Mouse (Mus musculus): ENCODE results near the gene Krt2. TPM values are rescaled to one million over a fixed set of nuclear protein-coding genes. Genes with fewer than 3 reads are reported as not detected.

Krt2 gene
- polyA plus RNA-seq, 1 experiment, result not detected

GRCm38 (mm10) chr15:101829441-101829840 is 11.5 kb upstream of the Krt2 start:
- no peak for TF ChIP-seq CTCF (IDR thresholded peaks at IDR 0.05; ENCODE audit: control insufficient read depth, insufficient read depth, insufficient replicate concordance, low read depth, low read length)
- TF ChIP-seq POLR2A (IDR thresholded peaks at IDR 0.05; ENCODE audit: control insufficient read depth, low read depth, low read length), result no peak
- no peaks in the 10 kb centered on the region for H3K27me3 ChIP-seq (ENCODE audit: control insufficient read depth, insufficient read depth, low read length)
- H3K4me1 ChIP-seq (ENCODE audit: control insufficient read depth, insufficient read depth, low read length), result no peaks in the 10 kb centered on the region
- H3K4me3 ChIP-seq (ENCODE audit: control insufficient read depth, low read depth, low read length), result no peak overlapping the region
- no peaks in the 10 kb centered on the region for H3K36me3 ChIP-seq (ENCODE audit: control insufficient read depth, insufficient read depth, low read length)
- no peak overlapping the region for H3K27ac ChIP-seq (ENCODE audit: control insufficient read depth, insufficient read depth, low read depth, low read length)

DNA sequence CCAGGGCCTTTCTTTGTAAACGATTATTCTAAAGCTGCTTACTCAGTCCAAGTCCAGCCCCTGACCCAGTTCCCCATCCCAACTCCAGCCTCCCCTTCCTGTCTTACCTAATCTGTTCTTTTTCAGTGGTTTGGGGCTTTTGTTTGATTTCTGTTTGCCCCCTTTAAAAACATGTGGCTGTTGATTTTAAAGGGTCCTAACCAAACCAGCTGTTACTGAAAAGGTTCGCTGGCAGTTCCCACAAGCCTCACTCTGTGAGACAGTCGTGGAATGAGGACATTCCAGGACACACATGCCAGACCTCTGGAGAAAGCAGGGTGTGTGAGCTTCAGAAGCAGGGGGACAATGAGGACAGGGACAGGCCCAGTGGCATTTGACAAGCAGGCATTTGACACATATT is 3.8 kb upstream of the Krt2 start:
- no peaks in the 10 kb centered on the region for H3K36me3 ChIP-seq (ENCODE audit: control insufficient read depth, insufficient read depth, low read length)
- no peak for TF ChIP-seq POLR2A (IDR thresholded peaks at IDR 0.05; ENCODE audit: control insufficient read depth, low read depth, low read length)
- TF ChIP-seq CTCF (IDR thresholded peaks at IDR 0.05; ENCODE audit: control insufficient read depth, insufficient read depth, insufficient replicate concordance, low read depth, low read length), result no peak
- no peak overlapping the region for H3K4me3 ChIP-seq (ENCODE audit: control insufficient read depth, low read depth, low read length)
- H3K27me3 ChIP-seq (ENCODE audit: control insufficient read depth, insufficient read depth, low read length), result no peaks in the 10 kb centered on the region
- no peaks in the 10 kb centered on the region; the same call in 1 of the 2 replicates for H3K4me1 ChIP-seq (ENCODE audit: control insufficient read depth, insufficient read depth, low read length)
- H3K27ac ChIP-seq (ENCODE audit: control insufficient read depth, insufficient read depth, low read depth, low read length), result no peak overlapping the region

GRCm38 (mm10) chr15:101803052-101803822 is 14.7 kb downstream of the Krt2 start:
- no peaks in the 10 kb centered on the region for H3K36me3 ChIP-seq (ENCODE audit: control insufficient read depth, insufficient read depth, low read length)
- H3K27me3 ChIP-seq (ENCODE audit: control insufficient read depth, insufficient read depth, low read length), result no peaks in the 10 kb centered on the region
- no peak overlapping the region for H3K27ac ChIP-seq (ENCODE audit: control insufficient read depth, insufficient read depth, low read depth, low read length)
- H3K4me3 ChIP-seq (ENCODE audit: control insufficient read depth, low read depth, low read length), result peak overlapping the region; percentile 47; the same call in 1 of the 2 replicates
- TF ChIP-seq CTCF (IDR thresholded peaks at IDR 0.05; ENCODE audit: control insufficient read depth, insufficient read depth, insufficient replicate concordance, low read depth, low read length), result no peak
- TF ChIP-seq POLR2A (IDR thresholded peaks at IDR 0.05; ENCODE audit: control insufficient read depth, low read depth, low read length), result no peak
- no peaks in the 10 kb centered on the region for H3K4me1 ChIP-seq (ENCODE audit: control insufficient read depth, insufficient read depth, low read length)

DNA sequence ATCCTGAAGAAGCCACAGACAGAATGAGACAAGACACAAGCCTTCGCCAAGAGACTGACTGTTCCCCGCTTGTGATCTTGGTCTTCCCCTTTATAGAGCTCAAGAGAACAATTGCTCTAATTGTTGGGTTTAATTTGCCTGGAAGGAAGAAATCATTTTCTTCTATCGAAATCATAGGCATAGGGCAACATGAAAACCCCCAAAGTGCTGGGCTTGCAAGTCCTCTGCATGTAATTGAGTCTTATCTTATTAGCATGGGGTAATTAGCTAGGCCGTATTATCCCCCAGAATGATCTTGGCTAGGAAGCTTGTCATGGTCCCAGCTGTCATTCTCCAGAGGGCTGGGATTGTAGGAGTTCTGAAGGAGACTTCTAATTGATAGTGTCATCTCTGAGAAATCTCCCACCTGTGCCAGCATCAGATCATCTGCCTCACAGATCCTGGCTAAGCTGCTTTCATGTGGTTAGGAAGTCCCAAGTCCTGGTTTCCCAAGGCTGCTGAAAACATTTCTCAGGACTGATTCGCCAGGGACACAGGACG is 15.6 kb downstream of the Krt2 start, which contains the start of gene Krt73:
Krt73 (minus strand) TSS at position 51 of the 540 bp plus-strand sequence.
- Histone ChIP-seq H3K36me3 (ENCODE audit: control insufficient read depth, insufficient read depth, low read length) (no peaks in the 10 kb centered on the region), H3K27ac (ENCODE audit: control insufficient read depth, insufficient read depth, low read depth, low read length) (no peak within 1 kb of the TSS), H3K4me3 (ENCODE audit: control insufficient read depth, low read depth, low read length) (peak within 1 kb of the TSS; percentile 47), H3K27me3 (ENCODE audit: control insufficient read depth, insufficient read depth, low read length) (no peaks in the 10 kb centered on the region), H3K4me1 (ENCODE audit: control insufficient read depth, insufficient read depth, low read length) (no peaks in the 10 kb centered on the region)
- no peak for TF ChIP-seq CTCF (IDR thresholded peaks at IDR 0.05; ENCODE audit: control insufficient read depth, insufficient read depth, insufficient replicate concordance, low read depth, low read length)
- no peak for TF ChIP-seq POLR2A (IDR thresholded peaks at IDR 0.05; ENCODE audit: control insufficient read depth, low read depth, low read length)

- H3K27ac ChIP-seq (ENCODE audit: control insufficient read depth, insufficient read depth, low read depth, low read length), result no peak overlapping the region
- no peak for TF ChIP-seq POLR2A (IDR thresholded peaks at IDR 0.05; ENCODE audit: control insufficient read depth, low read depth, low read length)
- TF ChIP-seq CTCF (IDR thresholded peaks at IDR 0.05; ENCODE audit: control insufficient read depth, insufficient read depth, insufficient replicate concordance, low read depth, low read length), result no peak
- no peaks in the 10 kb centered on the region; the same call in 1 of the 2 replicates for H3K4me1 ChIP-seq (ENCODE audit: control insufficient read depth, insufficient read depth, low read length)
Observed at GRCm38 (mm10) chr15:101790867-101791266, 27.1 kb downstream of the Krt2 start.

GRCm38 (mm10) chr15:101786360-101786759 is 31.6 kb downstream of the Krt2 start, which contains the start of gene Krt72:
Krt72 (minus strand) TSS chr15:101786460.
- H3K27me3 ChIP-seq (ENCODE audit: control insufficient read depth, insufficient read depth, low read length), result no peaks in the 10 kb centered on the region

More at GRCm38 (mm10) chr15:101790867-101791266, 27.1 kb downstream of the Krt2 start:
- Histone ChIP-seq H3K36me3 (ENCODE audit: control insufficient read depth, insufficient read depth, low read length) (no peaks in the 10 kb centered on the region), H3K4me3 (ENCODE audit: control insufficient read depth, low read depth, low read length) (no peak overlapping the region), H3K27me3 (ENCODE audit: control insufficient read depth, insufficient read depth, low read length) (no peaks in the 10 kb centered on the region)

GRCm38 (mm10) chr15:101773420-101773819 is 44.5 kb downstream of the Krt2 start:
- Histone ChIP-seq H3K27me3 (ENCODE audit: control insufficient read depth, insufficient read depth, low read length) (no peaks in the 10 kb centered on the region), H3K36me3 (ENCODE audit: control insufficient read depth, insufficient read depth, low read length) (no peaks in the 10 kb centered on the region), H3K27ac (ENCODE audit: control insufficient read depth, insufficient read depth, low read depth, low read length) (no peak overlapping the region), H3K4me1 (ENCODE audit: control insufficient read depth, insufficient read depth, low read length) (no peaks in the 10 kb centered on the region), H3K4me3 (ENCODE audit: control insufficient read depth, low read depth, low read length) (no peak overlapping the region)
- no peak for TF ChIP-seq CTCF (IDR thresholded peaks at IDR 0.05; ENCODE audit: control insufficient read depth, insufficient read depth, insufficient replicate concordance, low read depth, low read length)

More at GRCm38 (mm10) chr15:101786360-101786759, 31.6 kb downstream of the Krt2 start, which contains the start of gene Krt72:
- TF ChIP-seq CTCF (IDR thresholded peaks at IDR 0.05; ENCODE audit: control insufficient read depth, insufficient read depth, insufficient replicate concordance, low read depth, low read length), result no peak
- TF ChIP-seq POLR2A (IDR thresholded peaks at IDR 0.05; ENCODE audit: control insufficient read depth, low read depth, low read length), result no peak
- H3K4me3 ChIP-seq (ENCODE audit: control insufficient read depth, low read depth, low read length), result no peak within 1 kb of the TSS
- H3K4me1 ChIP-seq (ENCODE audit: control insufficient read depth, insufficient read depth, low read length), result no peaks in the 10 kb centered on the region; the same call in 1 of the 2 replicates
- H3K27ac ChIP-seq (ENCODE audit: control insufficient read depth, insufficient read depth, low read depth, low read length), result no peak within 1 kb of the TSS
- no peaks in the 10 kb centered on the region for H3K36me3 ChIP-seq (ENCODE audit: control insufficient read depth, insufficient read depth, low read length)
